Mouse (Mus musculus) embryonic stem cell, embryonic (primary cell): ENCODE results near the gene Ost4.

Experiments
- CTCF ChIA-PET, 4 experiments: fragments of 300-600 bp in 2 of 4; fragments of 350-600 bp in 2 of 4; sonication (Branson Sonifier 250); formaldehyde crosslinking; loops; one replicate each; lab custom pipeline; 2022; ENCODE audit warnings: inconsistent platforms in 2 of 4; lab: Charles Lee
- POLR2A ChIA-PET, 4 experiments: fragments of 300-600 bp in 2 of 4; fragments of 350-600 bp in 2 of 4; sonication (Branson Sonifier 250); formaldehyde crosslinking; loops; one replicate each; lab custom pipeline; 2022; ENCODE audit warnings: antibody characterized with exemption in 4 of 4, inconsistent platforms in 1 of 4; lab: Charles Lee

Gene Ost4

GRCm38 (mm10) chr5:30917891-30918670, 10.5 kb upstream of the Ost4 start:
- POLR2A ChIA-PET: interaction anchor here (0.7 to 30.7 kb wide), 36 partner anchors 9 to 270 kb away, joined by 3 to 838 read pairs (median 5); partner anchors contain the start of genes Ost4 (in 3 of the 4), Agbl5 (in 2 of the 4), Atraid (in 2 of the 4) and Gm29609 (in 2 of the 4)
- CTCF ChIA-PET: interaction anchor here in 2 of 4 experiments (0.7 to 3.9 kb wide), 11 partner anchors 10 to 131 kb away, joined by 3 to 26 read pairs (median 5); partner anchors contain the start of genes Atraid (in 1 of the 2), Ost4 (in 1 of the 2) and Slc5a6 (in 1 of the 2)

- CTCF ChIA-PET: interaction anchor here (0.5 to 3.9 kb wide), 17 partner anchors 10 to 525 kb away, joined by 3 to 26 read pairs (median 4); partner anchors contain the start of genes Atraid (in 1 of the 4), Ost4 (in 1 of the 4) and Slc5a6 (in 1 of the 4)
These were observed 9.8 kb upstream of the Ost4 start for GRCm38 (mm10) chr5:30917348-30917747.

GRCm38 (mm10) chr5:30916841-30917240, 9.3 kb upstream of the Ost4 start:
- ChIA-PET CTCF (interaction anchor here (0.5 to 3.9 kb wide), 17 partner anchors 9 to 524 kb away, joined by 3 to 26 read pairs (median 4); partner anchors contain the start of genes Atraid (in 1 of the 4), Ost4 (in 1 of the 4) and Slc5a6 (in 1 of the 4)), POLR2A (interaction anchor here (0.5 to 30.7 kb wide), 36 partner anchors 10 to 1176 kb away, joined by 3 to 838 read pairs (median 4); partner anchors contain the start of genes Gm29609 (in 3 of the 4), Gtf3c2 (in 3 of the 4), Ost4 (in 3 of the 4) and Agbl5 (in 2 of the 4))

More at GRCm38 (mm10) chr5:30917348-30917747, 9.8 kb upstream of the Ost4 start:
- POLR2A ChIA-PET: interaction anchor here (0.5 to 30.7 kb wide), 40 partner anchors 8 to 923 kb away, joined by 3 to 838 read pairs (median 5); partner anchors contain the start of genes Gm29609 (in 3 of the 4), Gtf3c2 (in 3 of the 4), Ost4 (in 3 of the 4) and Agbl5 (in 2 of the 4)

GRCm38 (mm10) chr5:30915974-30916433, 8.4 kb upstream of the Ost4 start:
- CTCF ChIA-PET: interaction anchor here (0.5 to 3.9 kb wide), 32 partner anchors 8 to 277 kb away, joined by 3 to 26 read pairs (median 3); partner anchors contain the start of genes Ost4 (in 2 of the 4), Agbl5 (in 1 of the 4), Eif2b4 (in 1 of the 4) and Snx17 (in 1 of the 4)
- POLR2A ChIA-PET: interaction anchor here (0.5 to 30.7 kb wide), 29 partner anchors 8 to 286 kb away, joined by 3 to 838 read pairs (median 4); partner anchors contain the start of genes Ost4 (in 4 of the 4), Agbl5 (in 2 of the 4), Atraid (in 1 of the 4) and Dpysl5 (in 1 of the 4)

GRCm38 (mm10) chr5:30915456-30915855, 7.9 kb upstream of the Ost4 start:
- POLR2A ChIA-PET: interaction anchor here (0.5 to 30.7 kb wide), 34 partner anchors 8 to 420 kb away, joined by 3 to 838 read pairs (median 4); partner anchors contain the start of genes Ost4 (in 4 of the 4), Agbl5 (in 2 of the 4), Atraid (in 1 of the 4) and Dpysl5 (in 1 of the 4)
- CTCF ChIA-PET: interaction anchor here (0.6 to 3.9 kb wide), 27 partner anchors 8 to 277 kb away, joined by 3 to 26 read pairs (median 3); partner anchors contain the start of genes Ost4 (in 2 of the 4), Agbl5 (in 1 of the 4), Eif2b4 (in 1 of the 4) and Snx17 (in 1 of the 4)

GRCm38 (mm10) chr5:30914849-30915248, 7.3 kb upstream of the Ost4 start:
- POLR2A ChIA-PET: interaction anchor here in 3 of 4 experiments (0.5 to 30.7 kb wide), 18 partner anchors 9 to 419 kb away, joined by 3 to 838 read pairs (median 4); partner anchors contain the start of genes Agbl5 (in 2 of the 3), Ost4 (in 2 of the 3), Dpysl5 (in 1 of the 3) and Trim54 (in 1 of the 3)
- CTCF ChIA-PET: interaction anchor here (0.7 to 3.9 kb wide), 10 partner anchors 10 to 278 kb away, joined by 3 to 26 read pairs (median 4); partner anchors contain the start of genes Eif2b4 (in 1 of the 4) and Snx17 (in 1 of the 4)

- CTCF ChIA-PET: interaction anchor here in 2 of 4 experiments (0.8 to 1.2 kb wide), 3 partner anchors 34 to 139 kb away, joined by 3 to 5 read pairs (median 3); no protein-coding TSS in a partner anchor
- POLR2A ChIA-PET: interaction anchor here in 3 of 4 experiments (0.6 to 30.7 kb wide), 15 partner anchors 8 to 266 kb away, joined by 3 to 838 read pairs (median 4); partner anchors contain the start of genes Agbl5 (in 2 of the 3), Atraid (in 1 of the 3), Gm29609 (in 1 of the 3) and Gtf3c2 (in 1 of the 3)
These were observed 6.6 kb upstream of the Ost4 start for GRCm38 (mm10) chr5:30914101-30914635.

- ChIA-PET CTCF (interaction anchor here (0.7 to 1.8 kb wide), 8 partner anchors 8 to 138 kb away, joined by 3 to 10 read pairs (median 4); partner anchors contain the start of gene Khk (in 2 of the 4)), POLR2A (interaction anchor here (0.5 to 30.7 kb wide), 35 partner anchors 9 to 715 kb away, joined by 3 to 838 read pairs (median 4); partner anchors contain the start of genes Agbl5 (in 3 of the 4), Atraid (in 2 of the 4), Slc5a6 (in 2 of the 4) and Cad (in 1 of the 4))
These were observed 5.7 kb upstream of the Ost4 start, which contains the start of gene Emilin1 for GRCm38 (mm10) chr5:30913060-30913841. TSS of gene Emilin1 (plus strand) at chr5:30913402.

- POLR2A ChIA-PET: interaction anchor here in 3 of 4 experiments (0.5 to 30.7 kb wide), 16 partner anchors 10 to 268 kb away, joined by 3 to 838 read pairs (median 4); partner anchors contain the start of genes Agbl5 (in 3 of the 3), Atraid (in 1 of the 3), Cad (in 1 of the 3) and Gm29609 (in 1 of the 3)
- CTCF ChIA-PET: interaction anchor here in 3 of 4 experiments (0.5 to 1.8 kb wide), 5 partner anchors 9 to 18 kb away, joined by 3 to 8 read pairs (median 4); partner anchors contain the start of gene Khk (in 2 of the 3)
These were observed 4.6 kb upstream of the Ost4 start for GRCm38 (mm10) chr5:30912156-30912555.

GRCm38 (mm10) chr5:30910481-30910880, 2.9 kb upstream of the Ost4 start:
- ChIA-PET POLR2A (interaction anchor here in 3 of 4 experiments (0.6 to 30.7 kb wide), 6 partner anchors 0 to 215 kb away, joined by 3 to 838 read pairs (median 190); partner anchors contain the start of genes Agbl5 (in 2 of the 3), Emilin1 (in 1 of the 3), Khk (in 1 of the 3) and Ost4 (in 1 of the 3)), CTCF (interaction anchor here in 1 of 4 experiments (1.2 kb wide), 1 partner anchor 201 kb away, joined by 4 read pairs; no protein-coding TSS in a partner anchor)

GRCm38 (mm10) chr5:30909863-30910262, 2.3 kb upstream of the Ost4 start:
- ChIA-PET CTCF (interaction anchor here in 1 of 4 experiments (1.2 kb wide), 1 partner anchor 200 kb away, joined by 4 read pairs; no protein-coding TSS in a partner anchor), POLR2A (interaction anchor here in 3 of 4 experiments (0.7 to 30.7 kb wide), 9 partner anchors 0 to 145 kb away, joined by 3 to 838 read pairs (median 8); partner anchors contain the start of genes Agbl5 (in 2 of the 3), Cad (in 1 of the 3), Emilin1 (in 1 of the 3) and Khk (in 1 of the 3))

- POLR2A ChIA-PET: interaction anchor here in 3 of 4 experiments (0.5 to 30.7 kb wide), 15 partner anchors 1 to 145 kb away, joined by 3 to 838 read pairs (median 3); partner anchors contain the start of genes Agbl5 (in 3 of the 3), Cad (in 1 of the 3), Emilin1 (in 1 of the 3) and Khk (in 1 of the 3)
- CTCF ChIA-PET: no interaction called here
These were observed 1.7 kb upstream of the Ost4 start for GRCm38 (mm10) chr5:30909300-30909659.

GRCm38 (mm10) chr5:30908426-30909299, 1.1 kb upstream of the Ost4 start:
- ChIA-PET CTCF (interaction anchor here in 1 of 4 experiments (1.2 to 4.3 kb wide), 3 partner anchors 7 to 20 kb away, joined by 6 to 15 read pairs (median 8); partner anchors contain the start of gene Agbl5), POLR2A (interaction anchor here in 3 of 4 experiments (0.5 to 30.7 kb wide), 29 partner anchors 2 to 586 kb away, joined by 3 to 838 read pairs (median 5); partner anchors contain the start of genes Agbl5 (in 3 of the 3), Preb (in 2 of the 3), Atraid (in 1 of the 3) and Cad (in 1 of the 3))

GRCm38 (mm10) chr5:30901860-30902259, 5.7 kb downstream of the Ost4 start:
- CTCF ChIA-PET: interaction anchor here in 2 of 4 experiments (0.6 kb wide), 2 partner anchors 90 to 96 kb away, joined by 5 to 8 read pairs; no protein-coding TSS in a partner anchor
- POLR2A ChIA-PET: interaction anchor here (0.9 to 30.7 kb wide), 16 partner anchors 4 to 58 kb away, joined by 3 to 838 read pairs (median 4); partner anchors contain the start of genes Agbl5 (in 3 of the 4), Emilin1 (in 1 of the 4), Khk (in 1 of the 4) and Ost4 (in 1 of the 4)
